Mouse (Mus musculus): Measurements from ENCODE around the gene Clcn3. TPM values are rescaled to one million over a fixed set of nuclear protein-coding genes. Genes with fewer than 3 reads are reported as not detected.

The Clcn3 gene
- polyA plus RNA-seq, 1 experiment from 2014 or later: 29.1 TPM

DNA sequence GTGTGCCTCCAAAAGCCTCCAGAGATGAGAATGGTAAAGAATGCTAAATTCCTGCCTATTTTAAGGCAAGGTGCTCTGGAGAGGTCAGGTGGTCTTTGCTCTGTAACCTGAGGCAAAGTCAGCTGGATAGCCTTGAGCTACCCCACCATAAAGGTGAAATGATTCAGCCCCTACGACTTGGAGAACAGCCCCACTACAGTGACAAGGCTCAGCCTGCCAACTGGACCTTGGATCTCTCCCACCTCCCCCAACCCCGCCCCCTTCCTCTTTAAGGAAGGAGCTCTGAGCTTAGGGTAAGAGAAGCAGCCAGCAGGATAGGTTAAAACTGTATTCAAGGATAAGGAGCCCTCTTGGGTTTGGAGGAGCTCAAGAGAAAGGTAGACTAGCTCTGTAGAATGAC lies 14.0 kb downstream of the Clcn3 start:
- H3K36me3 ChIP-seq (ENCODE audit: insufficient read depth, low read length): no peaks in the 10 kb centered on the region
- no peak overlapping the region for H3K4me2 ChIP-seq (ENCODE audit: low read length)
- no peak overlapping the region for H3K4me3 ChIP-seq (replicated peaks; ENCODE audit: low read depth, low read length)
- no peaks in the 10 kb centered on the region for H3K9me3 ChIP-seq (replicated peaks; ENCODE audit: low read length)
- TF ChIP-seq CTCF (IDR thresholded peaks at IDR 0.05; ENCODE audit: low read depth): no peak
- H3K27me3 ChIP-seq (ENCODE audit: insufficient read depth, low read length): no peaks in the 10 kb centered on the region
- no peak overlapping the region for H3K27ac ChIP-seq
- WGBS: 26% methylated on average over 2 of the region's 2 CpGs
- ATAC-seq (replicated peaks; ENCODE audit: low FRiP score, low read depth): no peak; the same call in 1 of the 2 replicates
- DNase-seq (ENCODE audit: low spot score): no peak
- peaks cover 4% of the 10 kb centered on the region for H3K4me1 ChIP-seq (replicated peaks; ENCODE audit: insufficient read depth, low read length)
- no peak overlapping the region for H3K9ac ChIP-seq (ENCODE audit: low read depth, low read length)

DNA sequence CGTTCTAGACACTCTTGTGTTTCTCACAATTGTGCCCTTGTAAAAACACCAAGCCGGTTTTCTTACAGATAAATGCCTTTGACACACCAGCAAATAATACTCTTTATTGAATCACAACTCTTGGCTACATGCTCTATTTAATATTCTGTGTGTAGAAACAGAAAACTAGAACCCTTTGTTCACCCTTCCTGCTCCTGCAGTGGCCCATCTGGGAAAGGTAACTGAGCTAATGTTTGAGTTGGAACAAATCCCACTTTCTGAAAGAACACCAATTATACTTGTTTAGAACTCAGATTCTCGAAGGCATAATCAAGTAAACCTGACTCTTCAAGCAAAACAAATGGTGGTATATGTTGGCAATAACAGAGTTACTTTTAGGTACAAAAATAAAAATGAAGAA lies 17.4 kb downstream of the Clcn3 start:
- H3K9me3 ChIP-seq (replicated peaks; ENCODE audit: low read length): no peaks in the 10 kb centered on the region
- H3K36me3 ChIP-seq (ENCODE audit: insufficient read depth, low read length): no peaks in the 10 kb centered on the region
- WGBS: 42% methylated on average over 3 of the region's 3 CpGs
- H3K4me2 ChIP-seq (ENCODE audit: low read length): no peak overlapping the region
- H3K4me1 ChIP-seq (replicated peaks; ENCODE audit: insufficient read depth, low read length): peaks cover 4% of the 10 kb centered on the region
- H3K27me3 ChIP-seq (ENCODE audit: insufficient read depth, low read length): no peaks in the 10 kb centered on the region
- no peak overlapping the region for H3K4me3 ChIP-seq (replicated peaks; ENCODE audit: low read depth, low read length)
- no peak overlapping the region for H3K27ac ChIP-seq
- DNase-seq (ENCODE audit: low spot score) (no peak), ATAC-seq (replicated peaks; ENCODE audit: low FRiP score, low read depth) (no peak)
- no peak overlapping the region for H3K9ac ChIP-seq (ENCODE audit: low read depth, low read length)
- no peak for TF ChIP-seq CTCF (IDR thresholded peaks at IDR 0.05; ENCODE audit: low read depth)

DNA sequence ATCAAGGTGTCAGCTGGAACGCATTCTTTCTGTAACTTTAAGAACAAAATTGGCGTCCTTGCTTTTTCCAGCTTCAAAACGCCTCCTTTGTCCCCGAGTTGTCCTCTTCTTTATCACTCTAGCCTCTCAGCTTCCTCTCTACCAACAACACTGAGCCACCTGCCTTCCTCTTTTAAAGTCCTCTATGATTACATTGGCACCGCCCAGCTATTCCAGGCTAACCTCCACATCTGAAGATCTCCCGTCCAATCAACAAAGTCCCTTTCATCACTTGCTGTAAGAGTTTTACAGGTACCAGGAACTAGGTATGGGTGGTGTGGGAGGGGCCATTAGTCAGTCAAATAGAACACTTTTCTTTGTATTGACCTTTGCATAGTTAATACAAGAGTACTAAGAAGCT lies 17.8 kb downstream of the Clcn3 start:
- TF ChIP-seq CTCF (IDR thresholded peaks at IDR 0.05; ENCODE audit: low read depth): no peak
- H3K4me3 ChIP-seq (replicated peaks; ENCODE audit: low read depth, low read length): no peak overlapping the region
- WGBS: 47% methylated on average over 6 of the region's 6 CpGs
- H3K4me1 ChIP-seq (replicated peaks; ENCODE audit: insufficient read depth, low read length): peaks cover 4% of the 10 kb centered on the region
- no peak overlapping the region for H3K4me2 ChIP-seq (ENCODE audit: low read length)
- no peaks in the 10 kb centered on the region for H3K27me3 ChIP-seq (ENCODE audit: insufficient read depth, low read length)
- no peak overlapping the region for H3K27ac ChIP-seq
- H3K9ac ChIP-seq (ENCODE audit: low read depth, low read length): no peak overlapping the region
- no peak for DNase-seq (ENCODE audit: low spot score)
- no peaks in the 10 kb centered on the region for H3K9me3 ChIP-seq (replicated peaks; ENCODE audit: low read length)
- H3K36me3 ChIP-seq (ENCODE audit: insufficient read depth, low read length): no peaks in the 10 kb centered on the region
- no peak for ATAC-seq (replicated peaks; ENCODE audit: low FRiP score, low read depth)

GRCm38 (mm10) chr8:60964518-60964917 lies 18.6 kb downstream of the Clcn3 start:
- H3K9ac ChIP-seq (ENCODE audit: low read depth, low read length): no peak overlapping the region
- peaks cover 4% of the 10 kb centered on the region for H3K4me1 ChIP-seq (replicated peaks; ENCODE audit: insufficient read depth, low read length)
- no peaks in the 10 kb centered on the region for H3K9me3 ChIP-seq (replicated peaks; ENCODE audit: low read length)
- TF ChIP-seq CTCF (IDR thresholded peaks at IDR 0.05; ENCODE audit: low read depth): no peak
- no peaks in the 10 kb centered on the region for H3K36me3 ChIP-seq (ENCODE audit: insufficient read depth, low read length)
- H3K27ac ChIP-seq: no peak overlapping the region
- no peak for ATAC-seq (replicated peaks; ENCODE audit: low FRiP score, low read depth)
- no peak overlapping the region for H3K4me3 ChIP-seq (replicated peaks; ENCODE audit: low read depth, low read length)
- no peak overlapping the region for H3K4me2 ChIP-seq (ENCODE audit: low read length)
- WGBS: 84% methylated on average over 4 of the region's 4 CpGs
- H3K27me3 ChIP-seq (ENCODE audit: insufficient read depth, low read length): no peaks in the 10 kb centered on the region
- DNase-seq (ENCODE audit: low spot score): no peak

- Histone ChIP-seq H3K4me1 (replicated peaks; ENCODE audit: insufficient read depth, low read length) (no peaks in the 10 kb centered on the region; the same call in none of the 2 replicates), H3K4me2 (ENCODE audit: low read length) (no peak overlapping the region), H3K4me3 (replicated peaks; ENCODE audit: low read depth, low read length) (no peak overlapping the region), H3K27ac (no peak overlapping the region), H3K36me3 (ENCODE audit: insufficient read depth, low read length) (no peaks in the 10 kb centered on the region), H3K27me3 (ENCODE audit: insufficient read depth, low read length) (no peaks in the 10 kb centered on the region), H3K9me3 (replicated peaks; ENCODE audit: low read length) (no peaks in the 10 kb centered on the region), H3K9ac (ENCODE audit: low read depth, low read length) (no peak overlapping the region)
- DNase-seq (ENCODE audit: low spot score) (no peak), ATAC-seq (replicated peaks; ENCODE audit: low FRiP score, low read depth) (no peak)
- 84% methylated on average over 2 of the region's 2 CpGs for WGBS
- no peak for TF ChIP-seq CTCF (IDR thresholded peaks at IDR 0.05; ENCODE audit: low read depth)
Observed at GRCm38 (mm10) chr8:60963931-60964330, 19.2 kb downstream of the Clcn3 start.

- DNase-seq (ENCODE audit: low spot score) (no peak), ATAC-seq (replicated peaks; ENCODE audit: low FRiP score, low read depth) (no peak)
- Histone ChIP-seq H3K9me3 (replicated peaks; ENCODE audit: low read length) (no peaks in the 10 kb centered on the region), H3K9ac (ENCODE audit: low read depth, low read length) (no peak overlapping the region), H3K36me3 (ENCODE audit: insufficient read depth, low read length) (no peaks in the 10 kb centered on the region), H3K4me1 (replicated peaks; ENCODE audit: insufficient read depth, low read length) (no peaks in the 10 kb centered on the region; the same call in 1 of the 2 replicates), H3K4me3 (replicated peaks; ENCODE audit: low read depth, low read length) (no peak overlapping the region), H3K27ac (no peak overlapping the region), H3K4me2 (ENCODE audit: low read length) (no peak overlapping the region), H3K27me3 (ENCODE audit: insufficient read depth, low read length) (no peaks in the 10 kb centered on the region)
- 67% methylated on average over 3 of the region's 3 CpGs for WGBS
- no peak for TF ChIP-seq CTCF (IDR thresholded peaks at IDR 0.05; ENCODE audit: low read depth)
Observed at GRCm38 (mm10) chr8:60962763-60963162, 20.3 kb downstream of the Clcn3 start.

GRCm38 (mm10) chr8:60956847-60957246 lies 26.3 kb downstream of the Clcn3 start:
- Histone ChIP-seq H3K9ac (ENCODE audit: low read depth, low read length) (no peak overlapping the region), H3K9me3 (replicated peaks; ENCODE audit: low read length) (no peaks in the 10 kb centered on the region), H3K4me3 (replicated peaks; ENCODE audit: low read depth, low read length) (no peak overlapping the region), H3K4me2 (ENCODE audit: low read length) (no peak overlapping the region), H3K27me3 (ENCODE audit: insufficient read depth, low read length) (no peaks in the 10 kb centered on the region), H3K4me1 (replicated peaks; ENCODE audit: insufficient read depth, low read length) (no peaks in the 10 kb centered on the region), H3K27ac (no peak overlapping the region), H3K36me3 (ENCODE audit: insufficient read depth, low read length) (no peaks in the 10 kb centered on the region)
- ATAC-seq (replicated peaks; ENCODE audit: low FRiP score, low read depth): no peak
- no peak for DNase-seq (ENCODE audit: low spot score)
- TF ChIP-seq CTCF (IDR thresholded peaks at IDR 0.05; ENCODE audit: low read depth): no peak
- 91% methylated on average over 7 of the region's 7 CpGs for WGBS

Measured in kidney, postnatal 0 days (tissue).